Mouse (Mus musculus): ENCODE data around the gene Cog7. TPM values are rescaled to one million over a fixed set of nuclear protein-coding genes. Genes with fewer than 3 reads are reported as not detected.

The Cog7 gene
- polyA plus RNA-seq, 1 experiment from 2014 or later, result 18.0 TPM

- Histone ChIP-seq H3K9ac (no peak overlapping the region), H3K27me3 (replicated peaks) (no peaks in the 10 kb centered on the region), H3K36me3 (peaks cover 6% of the 10 kb centered on the region; the same call in 1 of the 2 replicates), H3K27ac (no peak overlapping the region), H3K4me3 (replicated peaks) (no peak overlapping the region), H3K4me1 (replicated peaks) (no peaks in the 10 kb centered on the region), H3K9me3 (no peaks in the 10 kb centered on the region), H3K4me2 (replicated peaks) (no peak overlapping the region)
- no peak for ATAC-seq
- 73% methylated on average over 2 of the region's 2 CpGs for WGBS
Observed at GRCm38 (mm10) chr7:121927882-121928281, 53.6 kb downstream of the Cog7 start.

DNA sequence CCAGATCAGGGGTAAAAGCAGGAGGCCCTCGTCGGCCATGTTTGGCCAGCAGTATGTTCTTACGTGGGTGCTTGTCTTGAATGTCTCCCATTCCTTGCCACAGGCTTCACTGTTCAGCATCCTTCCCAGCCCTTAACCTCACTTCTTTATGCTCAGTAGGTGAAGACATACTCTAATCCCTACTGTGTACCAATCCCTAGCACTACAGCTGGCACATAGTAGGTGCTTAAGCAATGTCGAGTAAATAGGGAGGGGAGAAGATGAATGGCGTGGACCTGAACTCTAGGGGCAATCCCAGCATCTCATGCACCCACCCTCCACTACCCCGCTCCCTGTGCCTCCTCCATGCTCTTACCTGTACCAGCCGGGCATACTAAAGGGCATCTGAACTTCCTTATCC lies 57.1 kb downstream of the Cog7 start:
- Histone ChIP-seq H3K27me3 (replicated peaks) (no peaks in the 10 kb centered on the region), H3K4me3 (replicated peaks) (no peak overlapping the region), H3K4me1 (replicated peaks) (no peaks in the 10 kb centered on the region), H3K9ac (no peak overlapping the region), H3K4me2 (replicated peaks) (no peak overlapping the region), H3K27ac (no peak overlapping the region), H3K9me3 (no peaks in the 10 kb centered on the region), H3K36me3 (peaks cover 6% of the 10 kb centered on the region; the same call in 1 of the 2 replicates)
- 89% methylated on average over 7 of the region's 7 CpGs for WGBS
- no peak for ATAC-seq

GRCm38 (mm10) chr7:121913944-121914343 lies 67.6 kb downstream of the Cog7 start:
- H3K4me1 ChIP-seq (replicated peaks), result 0 out of 2 replicates have a peak, but pooled peaks cover 3% of the 10 kb centered on the region
- H3K9ac ChIP-seq, result no peak overlapping the region
- 44% methylated on average over 6 of the region's 6 CpGs for WGBS
- H3K9me3 ChIP-seq, result no peaks in the 10 kb centered on the region
- no peak overlapping the region for H3K4me3 ChIP-seq (replicated peaks)
- no peak overlapping the region for H3K27ac ChIP-seq
- ATAC-seq, result peak; percentile 55
- H3K36me3 ChIP-seq, result no peaks in the 10 kb centered on the region
- H3K4me2 ChIP-seq (replicated peaks), result no peak overlapping the region
- no peaks in the 10 kb centered on the region for H3K27me3 ChIP-seq (replicated peaks)

GRCm38 (mm10) chr7:121912250-121912649 lies 69.3 kb downstream of the Cog7 start:
- H3K27ac ChIP-seq, result no peak overlapping the region
- H3K9ac ChIP-seq, result no peak overlapping the region
- 75% methylated on average over 8 of the region's 8 CpGs for WGBS
- 0 out of 2 replicates have a peak, but pooled peaks cover 3% of the 10 kb centered on the region for H3K4me1 ChIP-seq (replicated peaks)
- no peaks in the 10 kb centered on the region for H3K9me3 ChIP-seq
- no peak overlapping the region for H3K4me2 ChIP-seq (replicated peaks)
- no peak for ATAC-seq
- no peak overlapping the region for H3K4me3 ChIP-seq (replicated peaks)
- H3K36me3 ChIP-seq, result no peaks in the 10 kb centered on the region
- no peaks in the 10 kb centered on the region for H3K27me3 ChIP-seq (replicated peaks)

GRCm38 (mm10) chr7:121906879-121907278 lies 74.6 kb downstream of the Cog7 start:
- H3K4me2 ChIP-seq (replicated peaks), result no peak overlapping the region
- H3K9ac ChIP-seq, result no peak overlapping the region
- H3K4me3 ChIP-seq (replicated peaks), result no peak overlapping the region
- H3K36me3 ChIP-seq, result no peaks in the 10 kb centered on the region
- H3K27me3 ChIP-seq (replicated peaks), result no peaks in the 10 kb centered on the region
- peaks cover 8% of the 10 kb centered on the region; the same call in 1 of the 2 replicates for H3K4me1 ChIP-seq (replicated peaks)
- no peak overlapping the region for H3K27ac ChIP-seq
- ATAC-seq, result no peak
- H3K9me3 ChIP-seq, result no peaks in the 10 kb centered on the region
- 72% methylated on average over 4 of the region's 4 CpGs for WGBS

DNA sequence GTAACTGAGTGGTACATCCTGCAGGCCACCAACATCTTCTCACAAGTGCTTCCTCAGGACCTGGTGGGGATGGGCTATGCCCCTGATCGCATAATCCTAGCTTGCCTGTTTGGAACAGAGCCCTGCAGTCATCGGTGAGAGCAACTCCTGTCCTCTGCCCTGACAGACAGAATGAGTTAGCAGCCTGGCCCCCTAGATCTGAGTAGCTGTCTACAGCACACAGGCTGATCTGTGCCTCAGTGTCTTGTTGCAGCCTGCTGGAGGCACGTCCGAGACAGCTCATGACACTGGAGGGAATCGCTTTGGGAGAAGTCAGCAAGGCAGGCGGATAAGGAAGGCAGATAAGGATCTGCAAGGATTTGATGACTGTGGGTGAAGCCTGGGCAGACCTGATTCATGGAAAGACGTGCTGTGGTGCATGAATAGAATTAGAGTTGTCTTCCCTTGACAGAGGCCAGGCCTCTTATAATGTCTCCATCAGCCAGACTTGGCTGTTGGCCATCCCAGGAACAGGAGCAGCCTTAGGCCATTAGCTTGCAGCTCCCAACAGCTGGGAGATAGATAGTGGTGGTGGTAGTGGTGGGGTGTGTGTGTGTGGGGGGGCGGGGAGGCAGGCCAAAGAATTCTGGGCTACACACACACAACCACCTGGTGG lies 78.6 kb downstream of the Cog7 start:
- no peak overlapping the region for H3K4me2 ChIP-seq (replicated peaks)
- H3K4me1 ChIP-seq (replicated peaks), result peaks cover 11% of the 10 kb centered on the region; the same call in 1 of the 2 replicates
- 43% methylated on average over 8 of the region's 8 CpGs for WGBS
- H3K4me3 ChIP-seq (replicated peaks), result no peak overlapping the region
- no peaks in the 10 kb centered on the region for H3K9me3 ChIP-seq
- H3K27ac ChIP-seq, result peak overlapping the region; percentile 44
- no peak overlapping the region for H3K9ac ChIP-seq
- no peaks in the 10 kb centered on the region for H3K27me3 ChIP-seq (replicated peaks)
- ATAC-seq, result peak; percentile 84
- H3K36me3 ChIP-seq, result no peaks in the 10 kb centered on the region

DNA sequence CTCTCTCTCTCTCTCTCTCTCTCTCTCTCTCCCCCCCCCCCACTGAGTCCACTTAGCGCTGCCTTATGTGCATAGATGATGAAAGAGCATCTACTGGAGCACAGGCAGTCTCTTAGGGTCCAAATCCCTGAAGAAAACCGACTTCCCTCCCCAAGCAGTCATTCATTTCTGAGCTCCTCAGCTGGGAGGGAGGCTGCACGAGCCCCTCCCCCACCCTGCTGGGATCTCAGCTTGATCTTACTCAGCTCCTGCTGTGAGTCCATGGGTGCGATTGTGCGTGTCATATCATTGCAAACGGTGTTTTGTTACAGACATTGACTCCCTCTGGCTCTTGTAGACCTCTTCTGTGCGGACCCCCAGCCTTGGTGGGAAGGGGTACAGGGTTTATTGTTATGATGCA lies 81.6 kb downstream of the Cog7 start:
- Histone ChIP-seq H3K27me3 (replicated peaks) (no peaks in the 10 kb centered on the region), H3K4me2 (replicated peaks) (0 out of 2 replicates have a peak overlapping the region, but pooled peaks have one; percentile 19), H3K36me3 (no peaks in the 10 kb centered on the region), H3K9ac (no peak overlapping the region), H3K9me3 (no peaks in the 10 kb centered on the region), H3K4me1 (replicated peaks) (peaks cover 11% of the 10 kb centered on the region; the same call in 1 of the 2 replicates), H3K4me3 (replicated peaks) (no peak overlapping the region), H3K27ac (no peak overlapping the region)
- WGBS, result 16% methylated on average over 7 of the region's 7 CpGs
- no peak for ATAC-seq

DNA sequence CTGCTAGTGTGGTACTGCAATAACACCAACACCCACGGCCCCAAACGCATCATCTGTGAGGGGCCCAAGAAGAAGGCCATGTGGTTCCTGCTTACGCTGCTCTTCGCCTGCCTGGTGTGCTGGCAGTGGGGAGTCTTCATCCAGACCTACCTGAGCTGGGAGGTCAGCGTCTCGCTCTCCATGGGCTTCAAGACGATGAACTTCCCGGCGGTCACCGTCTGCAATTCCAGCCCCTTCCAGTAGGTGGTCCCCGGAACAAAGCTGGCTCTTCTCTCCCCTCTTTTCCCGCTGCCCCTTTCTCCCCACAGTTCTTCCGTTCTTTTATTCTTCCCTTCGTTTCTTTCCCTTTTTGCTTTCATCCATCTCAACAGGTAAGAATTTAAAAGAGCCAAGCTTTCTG lies 82.2 kb downstream of the Cog7 start:
- Histone ChIP-seq H3K9ac (no peak overlapping the region), H3K4me2 (replicated peaks) (0 out of 2 replicates have a peak overlapping the region, but pooled peaks have one; percentile 19), H3K27ac (no peak overlapping the region), H3K27me3 (replicated peaks) (no peaks in the 10 kb centered on the region), H3K36me3 (no peaks in the 10 kb centered on the region), H3K4me3 (replicated peaks) (no peak overlapping the region), H3K4me1 (replicated peaks) (peaks cover 11% of the 10 kb centered on the region; the same call in 1 of the 2 replicates), H3K9me3 (no peaks in the 10 kb centered on the region)
- WGBS, result 12% methylated on average over 14 of the region's 14 CpGs
- ATAC-seq, result no peak

GRCm38 (mm10) chr7:121896689-121897088 lies 84.8 kb downstream of the Cog7 start:
- H3K4me1 ChIP-seq (replicated peaks), result 0 out of 2 replicates have a peak, but pooled peaks cover 3% of the 10 kb centered on the region
- H3K36me3 ChIP-seq, result no peaks in the 10 kb centered on the region
- H3K4me3 ChIP-seq (replicated peaks), result no peak overlapping the region
- 44% methylated on average over 6 of the region's 6 CpGs for WGBS
- no peaks in the 10 kb centered on the region for H3K27me3 ChIP-seq (replicated peaks)
- H3K27ac ChIP-seq, result no peak overlapping the region
- H3K4me2 ChIP-seq (replicated peaks), result no peak overlapping the region
- ATAC-seq, result no peak
- H3K9me3 ChIP-seq, result no peaks in the 10 kb centered on the region
- H3K9ac ChIP-seq, result no peak overlapping the region

GRCm38 (mm10) chr7:121890636-121891360 lies 90.7 kb downstream of the Cog7 start:
- no peaks in the 10 kb centered on the region for H3K27me3 ChIP-seq (replicated peaks)
- H3K4me3 ChIP-seq (replicated peaks), result no peak overlapping the region
- H3K9me3 ChIP-seq, result no peaks in the 10 kb centered on the region
- no peak for ATAC-seq
- no peaks in the 10 kb centered on the region for H3K36me3 ChIP-seq
- no peaks in the 10 kb centered on the region for H3K4me1 ChIP-seq (replicated peaks)
- no peak overlapping the region for H3K27ac ChIP-seq
- no peak overlapping the region for H3K4me2 ChIP-seq (replicated peaks)
- 89% methylated on average over 13 of the region's 13 CpGs for WGBS
- no peak overlapping the region for H3K9ac ChIP-seq

DNA sequence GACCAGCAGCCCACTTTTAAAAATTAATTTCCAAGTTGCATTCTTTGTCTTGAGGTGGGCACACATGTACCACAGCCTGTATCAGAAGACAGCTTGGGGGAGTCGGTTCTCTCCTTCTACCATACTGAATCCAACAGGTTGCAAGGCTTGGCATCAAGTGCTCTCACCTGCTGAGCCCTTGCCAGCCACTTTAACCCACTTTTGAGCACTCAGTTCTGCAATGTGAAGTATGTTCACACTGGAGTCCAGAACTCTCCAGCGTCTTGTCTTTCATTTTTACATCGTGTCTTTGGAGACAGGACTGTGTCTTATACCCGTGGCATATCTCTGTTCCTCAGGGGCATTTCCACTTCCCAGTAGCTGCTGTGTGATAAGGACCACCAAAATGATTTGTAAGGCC lies 101.3 kb downstream of the Cog7 start:
- no peak overlapping the region for H3K4me2 ChIP-seq (replicated peaks)

GRCm38 (mm10) chr7:121874784-121875183 lies 106.7 kb downstream of the Cog7 start:
- 0 out of 2 replicates have a peak, but pooled peaks cover 2% of the 10 kb centered on the region for H3K4me1 ChIP-seq (replicated peaks)
- no peak overlapping the region for H3K27ac ChIP-seq
- no peak overlapping the region for H3K4me2 ChIP-seq (replicated peaks)
- H3K36me3 ChIP-seq, result no peaks in the 10 kb centered on the region
- WGBS, result 80% methylated on average over 7 of the region's 7 CpGs
- H3K27me3 ChIP-seq (replicated peaks), result no peaks in the 10 kb centered on the region
- H3K4me3 ChIP-seq (replicated peaks), result no peak overlapping the region
- no peak overlapping the region for H3K9ac ChIP-seq
- no peaks in the 10 kb centered on the region for H3K9me3 ChIP-seq
- ATAC-seq, result no peak

More for the DNA sequence above, 101.3 kb downstream of the Cog7 start:
- no peaks in the 10 kb centered on the region for H3K9me3 ChIP-seq
- H3K27me3 ChIP-seq (replicated peaks), result no peaks in the 10 kb centered on the region
- H3K36me3 ChIP-seq, result no peaks in the 10 kb centered on the region
- whole genome bisulfite sequencing, result 90% methylated on average over 4 of the region's 4 CpGs
- H3K9ac ChIP-seq, result no peak overlapping the region
- no peaks in the 10 kb centered on the region for H3K4me1 ChIP-seq (replicated peaks)
- H3K4me3 ChIP-seq (replicated peaks), result no peak overlapping the region
- H3K27ac ChIP-seq, result no peak overlapping the region
- no peak for ATAC-seq
